Mouse (Mus musculus) hindbrain, embryonic 16.5 days (tissue): Measurements from ENCODE around the gene Msmp. TPM values are rescaled to one million over a fixed set of nuclear protein-coding genes. Genes with fewer than 3 reads are reported as not detected.

Experiments used
- ATAC-seq: fragments of 200-750 bp; cut with Nextera tagmentation; 2 replicates; pipeline ENCODE4 v1.8.0; 2017; ENCODE audit warnings: moderate TSS enrichment, moderate library complexity
- H3K27ac ChIP-seq: fragments of 300-500 bp; sonication (generic); 2 replicates; pipeline ENCODE4 v1.5.1; 2014; ENCODE audit warnings: low read depth, mild to moderate bottlenecking, control low read depth, low read length, moderate library complexity
- H3K27me3 ChIP-seq: fragments of 300-500 bp; sonication (generic); replicated peaks from 2 replicates; pipeline ENCODE4 v1.6.1; 2014; ENCODE audit warnings: low read length; ENCODE audit not compliant: control insufficient read depth, insufficient read depth
- H3K36me3 ChIP-seq: fragments of 300-500 bp; sonication (generic); 2 replicates; pipeline ENCODE4 v1.6.1; 2014; ENCODE audit warnings: mild to moderate bottlenecking, low read length, moderate library complexity, mixed read lengths; ENCODE audit not compliant: control insufficient read depth, insufficient read depth
- H3K4me1 ChIP-seq: fragments of 300-500 bp; sonication (generic); 2 replicates; pipeline ENCODE4 v1.6.1; 2014; ENCODE audit warnings: low read depth, low read length; ENCODE audit not compliant: control insufficient read depth, insufficient read depth
- H3K4me2 ChIP-seq: fragments of 300-500 bp; sonication (generic); 2 replicates; pipeline ENCODE4 v1.6.1; 2014; ENCODE audit warnings: mild to moderate bottlenecking, low read length, control low read depth, moderate library complexity
- H3K4me3 ChIP-seq: fragments of 300-500 bp; sonication (generic); 2 replicates; pipeline ENCODE4 v1.5.1; 2014; ENCODE audit warnings: mild to moderate bottlenecking, low read length, control low read depth, moderate library complexity
- H3K9ac ChIP-seq: fragments of 300-500 bp; sonication (generic); 2 replicates; pipeline ENCODE4 v1.6.1; 2014; ENCODE audit warnings: low read depth, mild to moderate bottlenecking, control low read depth, low read length, moderate library complexity
- H3K9me3 ChIP-seq: fragments of 300-500 bp; sonication (generic); 2 replicates; pipeline ENCODE4 v1.6.1; 2014; ENCODE audit warnings: mild to moderate bottlenecking, low read length, moderate library complexity; ENCODE audit not compliant: control insufficient read depth
- WGBS: fragments of 180-500 bp; shearing (Covaris S2); extraction: QIAGEN DNeasy Blood & Tissue Kit; methylation state at CpG from one replicate; pipeline ENCODE4 v1.1.7; 2014; 5-methylcytosine and 5-hydroxymethylcytosine counted together
- polyA plus RNA-seq: library from polyadenylated mRNA; unstranded; fragments of >200 nt; fragmentation: Nextera tagmentation; extraction: Ambion mirVana; gene quantifications from 2 replicates; pipeline ENCODE4 v1.2.1, GENCODE M21; 2015

The Msmp gene
- polyA plus RNA-seq, 1 experiment from 2014 or later: 0.71 TPM

GRCm38 (mm10) chr4:43629106-43629817 lies 45.0 kb upstream of the Msmp start:
- Histone ChIP-seq H3K4me3 (no peak overlapping the region), H3K27me3 (no peaks in the 10 kb centered on the region), H3K4me1 (peaks cover 28% of the 10 kb centered on the region), H3K4me2 (peak overlapping the region; percentile 33), H3K9me3 (no peaks in the 10 kb centered on the region; the same call in 1 of the 2 replicates), H3K36me3 (no peaks in the 10 kb centered on the region), H3K27ac (no peak overlapping the region), H3K9ac (no peak overlapping the region)
- peak; percentile 24; the same call in 1 of the 2 replicates for ATAC-seq
- WGBS: 42% methylated on average over 20 of the region's 20 CpGs

GRCm38 (mm10) chr4:43620146-43620778 lies 36.0 kb upstream of the Msmp start:
- no peaks in the 10 kb centered on the region for H3K36me3 ChIP-seq
- H3K9me3 ChIP-seq: no peaks in the 10 kb centered on the region; the same call in 1 of the 2 replicates
- no peak for ATAC-seq
- no peak overlapping the region for H3K9ac ChIP-seq
- no peaks in the 10 kb centered on the region for H3K4me1 ChIP-seq
- no peak overlapping the region for H3K4me2 ChIP-seq
- no peaks in the 10 kb centered on the region for H3K27me3 ChIP-seq
- no peak overlapping the region for H3K27ac ChIP-seq
- H3K4me3 ChIP-seq: no peak overlapping the region
- WGBS: 89% methylated on average over 4 of the region's 4 CpGs

- ATAC-seq: no peak
- H3K36me3 ChIP-seq: no peaks in the 10 kb centered on the region
- no peaks in the 10 kb centered on the region for H3K4me1 ChIP-seq
- no peak overlapping the region for H3K27ac ChIP-seq
- H3K27me3 ChIP-seq: no peaks in the 10 kb centered on the region
- 61% methylated on average over 3 of the region's 3 CpGs for WGBS
- no peak overlapping the region for H3K4me3 ChIP-seq
- no peaks in the 10 kb centered on the region for H3K9me3 ChIP-seq
- no peak overlapping the region for H3K4me2 ChIP-seq
- H3K9ac ChIP-seq: no peak overlapping the region
These were observed 28.9 kb upstream of the Msmp start for GRCm38 (mm10) chr4:43613060-43613730.

- Histone ChIP-seq H3K4me3 (no peak overlapping the region), H3K9me3 (no peaks in the 10 kb centered on the region), H3K27ac (no peak overlapping the region), H3K27me3 (no peaks in the 10 kb centered on the region), H3K4me2 (no peak overlapping the region), H3K9ac (no peak overlapping the region), H3K36me3 (no peaks in the 10 kb centered on the region), H3K4me1 (no peaks in the 10 kb centered on the region)
- 79% methylated on average over 10 of the region's 10 CpGs for WGBS
- no peak for ATAC-seq
These were observed 28.2 kb upstream of the Msmp start for GRCm38 (mm10) chr4:43612534-43612933.

- H3K36me3 ChIP-seq: no peaks in the 10 kb centered on the region
- WGBS: 83% methylated on average over 9 of the region's 9 CpGs
These were observed 20.7 kb upstream of the Msmp start for GRCm38 (mm10) chr4:43604751-43605685.

GRCm38 (mm10) chr4:43604099-43604498 lies 19.8 kb upstream of the Msmp start:
- H3K36me3 ChIP-seq: no peaks in the 10 kb centered on the region
- no peak overlapping the region for H3K4me2 ChIP-seq
- ATAC-seq: no peak
- H3K4me3 ChIP-seq: no peak overlapping the region
- no peaks in the 10 kb centered on the region for H3K9me3 ChIP-seq
- H3K9ac ChIP-seq: no peak overlapping the region
- WGBS: 80% methylated on average over 3 of the region's 3 CpGs
- H3K27me3 ChIP-seq: no peaks in the 10 kb centered on the region
- no peak overlapping the region for H3K27ac ChIP-seq
- H3K4me1 ChIP-seq: no peaks in the 10 kb centered on the region

More at GRCm38 (mm10) chr4:43604751-43605685, 20.7 kb upstream of the Msmp start:
- Histone ChIP-seq H3K27me3 (no peaks in the 10 kb centered on the region), H3K9ac (no peak overlapping the region), H3K9me3 (no peaks in the 10 kb centered on the region), H3K4me1 (no peaks in the 10 kb centered on the region), H3K27ac (no peak overlapping the region), H3K4me2 (no peak overlapping the region), H3K4me3 (no peak overlapping the region)
- no peak for ATAC-seq

GRCm38 (mm10) chr4:43600195-43600934 lies 16.1 kb upstream of the Msmp start:
- H3K9me3 ChIP-seq: no peaks in the 10 kb centered on the region
- no peaks in the 10 kb centered on the region for H3K4me1 ChIP-seq
- H3K9ac ChIP-seq: no peak overlapping the region
- H3K36me3 ChIP-seq: no peaks in the 10 kb centered on the region
- H3K4me3 ChIP-seq: no peak overlapping the region
- ATAC-seq: no peak
- no peaks in the 10 kb centered on the region for H3K27me3 ChIP-seq
- WGBS: 84% methylated on average over 9 of the region's 9 CpGs
- no peak overlapping the region for H3K27ac ChIP-seq
- no peak overlapping the region for H3K4me2 ChIP-seq

- WGBS: 91% methylated on average over 7 of the region's 7 CpGs
These were observed 14.5 kb upstream of the Msmp start for GRCm38 (mm10) chr4:43598650-43599380.

More at GRCm38 (mm10) chr4:43598650-43599380, 14.5 kb upstream of the Msmp start:
- Histone ChIP-seq H3K4me2 (no peak overlapping the region), H3K4me3 (no peak overlapping the region), H3K4me1 (no peaks in the 10 kb centered on the region), H3K36me3 (no peaks in the 10 kb centered on the region), H3K27ac (no peak overlapping the region), H3K9ac (no peak overlapping the region), H3K27me3 (no peaks in the 10 kb centered on the region), H3K9me3 (no peaks in the 10 kb centered on the region)
- ATAC-seq: no peak
